Mouse (Mus musculus) layer of hippocampus, postnatal 36 days (tissue): ENCODE data around the gene Phldb3. TPM values are rescaled to one million over a fixed set of nuclear protein-coding genes. Genes with fewer than 3 reads are reported as not detected.
"Not testable (repeated sequence)": the region's sequence is repeated elsewhere in the genome, so short reads cannot be mapped to it uniquely, and the experiment has no call there.

ENCODE experiments used
- DNase-seq, 2 experiments: peaks; one replicate each; pipeline ENCODE4 v3.0.0; 2022
- total RNA-seq, 2 experiments: library from RNA; stranded (reverse); gene quantifications; 2 replicates each; pipeline ENCODE4 v1.2.3; 2021

Gene Phldb3
- total RNA-seq, 2 experiments from 2014 or later: 0.30 TPM; not detected in 1

DNA sequence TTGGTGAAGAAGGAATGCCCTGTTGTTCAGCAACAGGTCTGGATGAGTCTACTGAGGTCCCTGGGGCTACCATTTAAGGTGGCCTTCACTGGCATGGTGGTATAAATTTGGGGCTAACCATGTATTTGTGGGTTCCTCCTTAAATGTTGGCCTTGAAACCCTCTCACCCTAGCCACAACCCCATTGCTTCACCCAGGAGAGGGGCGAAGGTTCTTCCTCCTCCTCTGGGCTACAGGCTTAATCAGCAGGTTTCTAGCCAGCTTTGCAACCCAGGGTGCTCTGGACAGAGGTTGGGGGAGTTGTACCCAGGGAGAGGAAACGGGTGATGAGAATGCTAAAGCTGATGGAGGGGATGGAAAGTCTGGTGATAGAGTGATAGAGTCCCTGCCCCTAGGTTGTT, 15.1 kb upstream of the Phldb3 start:
- no peak for DNase-seq

DNA sequence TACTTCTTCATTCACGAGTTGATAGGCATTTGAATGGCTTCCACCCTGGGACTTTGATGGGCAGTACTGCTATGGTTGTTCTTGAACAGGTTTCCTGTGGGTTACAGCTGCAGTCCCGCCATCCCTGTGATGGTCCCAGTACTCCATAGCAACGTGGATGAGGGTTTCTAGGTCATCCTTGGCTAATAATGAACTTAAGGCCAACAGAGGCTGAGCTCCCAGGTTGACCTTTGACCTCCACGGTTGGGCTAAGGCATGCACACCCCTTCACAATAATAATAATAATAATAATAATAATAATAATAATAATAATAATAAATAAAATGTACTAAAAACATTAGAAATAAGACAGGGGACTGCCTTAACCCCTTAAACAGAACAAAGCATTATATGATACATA, 12.4 kb upstream of the Phldb3 start:
- no peak for DNase-seq

DNA sequence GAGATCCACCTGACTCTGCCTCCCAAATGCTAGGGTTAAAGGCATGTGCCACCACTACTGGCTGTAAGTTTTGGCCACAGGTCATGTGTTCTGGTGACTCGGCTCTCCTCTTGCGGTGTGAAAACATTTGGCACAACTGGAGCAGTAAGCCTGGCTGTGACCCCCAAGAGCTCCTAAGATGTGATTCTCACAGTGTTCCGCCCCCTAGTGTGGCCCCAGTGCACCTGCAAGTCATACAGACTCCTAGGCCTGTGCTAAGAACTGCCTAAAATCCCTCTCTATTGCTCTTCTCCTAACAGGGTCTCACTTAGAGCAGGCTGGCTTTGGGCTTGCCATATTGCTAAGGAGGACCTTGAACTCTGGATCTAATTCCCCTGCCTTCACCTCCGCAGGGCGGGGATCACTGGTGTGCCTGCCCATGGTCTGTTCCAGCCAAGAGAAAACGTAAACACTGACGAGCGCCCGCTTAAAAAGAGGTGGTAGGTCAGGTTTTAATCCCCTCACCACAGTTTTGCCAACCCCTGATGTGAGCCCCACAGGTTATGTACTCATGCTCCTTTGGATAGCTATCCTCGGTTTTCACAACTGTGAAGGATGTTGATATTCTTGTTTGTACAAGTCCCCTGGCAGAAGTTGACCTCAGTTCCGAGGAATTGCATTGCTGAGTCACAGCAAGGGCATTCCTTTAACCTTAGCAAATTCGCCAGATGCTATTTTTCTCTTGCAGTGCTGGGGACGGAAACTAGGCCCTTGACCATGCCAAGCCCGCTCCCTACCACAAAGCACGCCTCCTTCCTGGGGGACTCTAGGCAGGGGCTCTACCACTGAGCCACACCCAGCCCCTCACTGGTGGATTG, 11.1 kb upstream of the Phldb3 start:
- no peak for DNase-seq

DNA sequence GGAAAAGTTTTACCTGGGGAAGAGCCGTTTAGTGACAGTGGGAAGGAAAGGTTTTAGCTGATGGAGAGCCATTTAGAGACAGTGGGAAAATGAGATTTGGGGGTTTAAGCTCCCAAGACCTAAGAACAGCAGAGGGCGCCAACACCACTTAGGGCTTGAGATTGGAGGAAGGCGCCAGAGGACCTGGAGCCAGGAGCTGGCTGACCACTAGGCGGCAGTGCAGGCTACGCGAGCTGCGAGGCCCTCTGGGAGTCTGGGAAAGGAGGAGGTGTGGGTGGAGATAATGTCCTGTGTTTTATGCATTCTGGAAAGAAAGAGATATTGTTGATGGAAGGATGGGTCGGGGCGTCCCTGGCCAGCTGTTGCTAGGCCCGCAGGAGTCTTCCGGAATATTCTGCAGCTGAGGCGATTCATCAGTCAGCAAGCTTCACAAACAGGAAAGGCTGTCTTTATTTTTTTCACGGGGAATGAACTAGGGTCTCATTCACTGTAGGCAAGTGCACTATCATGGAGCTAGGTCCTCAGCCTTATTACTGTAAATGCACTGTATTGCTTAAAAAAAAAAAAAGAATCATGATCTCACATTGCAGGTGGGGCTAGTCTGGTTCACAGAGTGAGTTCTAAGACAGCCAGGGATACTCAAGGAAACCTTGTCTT, 9.5 kb upstream of the Phldb3 start:
- peak; percentile 96 for DNase-seq

DNA sequence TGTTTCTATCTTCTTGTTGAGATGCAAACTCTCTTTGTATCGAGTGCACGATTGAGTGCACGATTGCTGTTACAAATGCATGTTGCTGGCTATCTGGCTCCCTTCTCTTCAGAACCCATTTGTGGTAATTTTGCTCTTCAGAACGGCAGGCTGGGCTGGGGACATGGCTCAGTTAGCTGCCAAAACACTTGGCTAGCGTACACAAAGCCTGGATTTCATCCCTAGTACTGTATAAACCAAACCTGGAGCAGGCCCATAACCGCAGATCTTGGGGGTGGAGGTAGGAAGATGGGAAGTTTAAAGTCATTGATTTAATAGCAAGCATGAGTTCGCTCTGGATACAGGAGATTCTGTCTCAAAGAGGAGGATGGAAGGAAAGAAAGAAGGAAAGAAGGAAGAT, 5.0 kb upstream of the Phldb3 start:
- DNase-seq: peak in 1 of 2 experiments; percentile 11

DNA sequence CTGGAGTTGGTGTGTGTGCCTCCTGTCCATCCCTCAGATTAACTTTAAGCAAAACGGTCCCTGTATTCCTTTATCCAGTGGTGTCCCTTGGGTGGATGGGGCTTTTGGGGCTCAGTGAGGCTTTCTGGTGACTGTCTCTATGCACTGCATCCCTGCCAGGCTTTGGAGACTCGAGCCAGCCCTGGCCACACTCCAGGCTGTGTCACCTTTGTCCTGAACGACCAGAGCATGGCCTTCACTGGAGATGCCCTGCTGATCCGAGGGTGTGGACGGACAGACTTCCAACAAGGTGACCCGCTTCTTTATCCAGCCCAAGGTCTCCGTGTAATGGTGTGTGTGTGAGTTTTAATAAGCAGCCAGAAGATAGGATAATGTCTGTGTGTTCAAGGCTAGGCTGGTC, 4.5 kb upstream of the Phldb3 start:
- DNase-seq: no peak

DNA sequence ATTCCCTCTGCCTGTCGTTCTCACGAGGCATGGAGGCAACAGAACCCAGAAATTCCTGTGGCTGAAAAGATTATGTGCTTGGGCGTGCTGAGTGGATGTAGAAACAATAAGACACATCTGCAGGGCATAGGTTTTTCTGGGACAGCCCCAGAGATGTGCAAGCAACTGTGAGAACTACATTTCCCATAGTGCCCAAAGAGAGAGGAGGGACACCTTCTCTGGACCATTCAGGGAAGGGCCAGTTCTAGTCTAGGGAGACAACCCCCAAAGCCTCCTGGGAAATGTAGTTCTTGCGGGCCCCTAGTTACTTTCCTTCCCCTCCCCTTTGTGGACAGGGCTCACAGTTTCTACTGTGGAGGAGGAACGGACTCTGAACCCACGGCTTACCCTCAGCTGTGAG, 2.5 kb upstream of the Phldb3 start:
- peak; percentile 21 to 27 for DNase-seq

DNA sequence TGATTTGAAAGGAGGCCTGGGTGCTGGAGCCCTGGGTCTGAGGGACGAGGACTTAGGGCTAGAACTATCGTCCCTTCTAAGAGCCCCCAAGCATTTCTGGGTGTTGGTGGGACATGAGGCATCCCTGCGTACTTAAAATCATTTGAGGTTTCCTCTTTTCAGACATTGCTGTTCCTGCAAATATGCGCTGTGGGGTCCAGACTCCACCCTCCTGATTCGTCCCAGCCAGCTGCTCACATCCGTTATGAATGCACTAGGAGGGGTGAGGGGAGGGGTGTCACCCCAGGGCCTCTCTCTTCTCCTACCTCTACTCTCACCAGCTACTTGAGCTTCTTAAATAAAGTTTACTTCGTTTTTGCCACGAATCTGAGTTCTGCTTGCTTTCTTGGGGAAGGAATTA, 2.0 kb upstream of the Phldb3 start:
- DNase-seq: no peak

DNA sequence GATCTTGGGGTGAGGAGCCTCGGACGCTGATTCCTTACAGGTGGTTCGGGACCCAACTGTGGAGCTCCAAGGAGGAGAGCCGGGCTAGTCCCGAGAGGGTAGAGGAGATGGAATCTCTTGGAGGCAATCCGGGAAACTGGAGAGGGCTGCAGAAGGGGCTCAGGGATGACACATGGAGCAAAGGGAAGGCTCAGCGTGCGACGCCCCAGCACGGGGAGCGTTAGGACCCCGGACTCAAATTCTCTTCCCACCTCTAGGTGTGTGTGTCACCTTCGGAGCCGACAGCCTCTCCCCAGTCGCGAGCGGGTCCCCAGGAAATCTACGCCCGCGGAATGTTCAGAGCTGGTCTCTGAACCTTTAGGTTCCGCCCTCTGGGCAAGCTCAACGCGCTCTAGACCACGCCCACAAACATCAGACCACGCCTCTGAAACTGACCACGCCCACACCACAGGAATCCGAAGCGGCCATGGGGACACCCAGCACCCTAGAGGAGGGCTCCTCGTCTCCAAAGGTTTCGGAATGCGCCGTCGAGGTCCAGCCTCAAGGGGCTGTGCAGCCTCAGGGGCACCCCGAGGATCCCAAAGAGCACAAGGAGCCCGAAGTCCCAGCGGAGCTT, 424 bp downstream of the Phldb3 start:
- DNase-seq: peak; percentile 46 to 48

DNA sequence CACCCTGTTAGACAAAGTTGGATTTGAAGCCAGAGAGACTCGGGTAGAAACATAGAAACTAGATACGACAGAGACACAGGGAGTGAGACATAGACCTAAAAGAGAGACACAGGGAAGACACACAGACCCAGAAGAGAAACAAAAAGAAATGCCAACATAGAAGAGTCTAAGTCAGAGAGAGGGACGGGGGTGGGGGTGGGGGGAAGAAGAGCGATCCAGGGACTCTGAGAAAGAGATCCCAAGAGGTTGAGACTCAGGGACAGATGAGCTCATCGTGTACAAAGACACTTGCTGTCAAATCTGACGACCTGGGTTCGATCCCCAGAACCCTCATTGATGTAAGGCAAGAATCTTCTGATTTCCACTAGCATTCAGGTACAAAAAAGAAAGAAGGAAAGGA, 1.1 kb downstream of the Phldb3 start:
- no peak for DNase-seq

DNA sequence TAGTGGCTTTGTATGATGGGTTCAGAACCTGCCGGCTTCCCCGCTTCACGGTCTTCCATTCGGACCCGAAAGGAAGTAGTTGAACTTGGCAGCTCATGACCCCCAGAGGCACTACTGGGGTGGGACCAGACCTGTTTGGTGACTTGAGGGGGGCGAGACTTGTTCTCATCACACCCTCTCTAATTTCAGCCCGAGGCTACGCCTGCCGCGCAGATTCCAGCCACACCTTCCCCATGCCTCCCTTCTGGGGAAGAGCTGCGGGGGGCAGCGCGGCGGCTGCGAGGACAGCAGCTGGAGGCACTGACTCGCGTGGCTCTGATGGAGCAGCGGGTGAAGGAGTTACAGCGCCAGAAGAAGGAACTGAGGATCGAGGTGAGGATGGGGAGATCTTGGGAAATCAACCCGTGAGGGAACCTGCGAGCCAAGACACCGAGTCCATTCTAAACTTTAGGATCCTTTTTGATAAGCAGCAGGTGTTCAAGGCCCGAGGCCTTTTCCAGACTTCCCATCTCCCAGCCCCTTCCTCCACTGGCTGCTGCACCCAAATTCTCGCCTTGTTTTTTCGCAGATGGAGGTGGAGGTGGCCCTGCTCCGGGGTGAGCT, 1.8 kb downstream of the Phldb3 start:
- DNase-seq: no peak

DNA sequence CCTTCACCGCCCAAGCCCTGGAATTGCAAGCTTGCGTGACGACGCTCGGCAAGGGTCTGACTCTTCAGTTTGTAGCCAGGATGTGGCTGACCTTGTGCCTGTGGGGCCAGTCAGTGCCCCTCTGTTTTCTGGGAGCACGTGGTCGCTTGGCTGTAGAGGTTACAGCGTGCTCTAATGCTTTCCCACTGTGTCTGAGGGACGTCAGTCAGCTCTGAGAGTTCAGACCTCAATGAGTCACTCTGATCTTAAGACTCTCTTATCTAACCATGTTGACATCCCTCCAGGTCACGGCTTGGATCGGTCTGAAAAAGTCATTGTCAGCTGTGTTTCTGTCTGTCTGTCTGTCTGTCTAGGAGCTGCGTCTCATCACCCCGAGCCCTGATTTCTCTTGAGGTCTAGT, 4.3 kb downstream of the Phldb3 start:
- DNase-seq: no peak

DNA sequence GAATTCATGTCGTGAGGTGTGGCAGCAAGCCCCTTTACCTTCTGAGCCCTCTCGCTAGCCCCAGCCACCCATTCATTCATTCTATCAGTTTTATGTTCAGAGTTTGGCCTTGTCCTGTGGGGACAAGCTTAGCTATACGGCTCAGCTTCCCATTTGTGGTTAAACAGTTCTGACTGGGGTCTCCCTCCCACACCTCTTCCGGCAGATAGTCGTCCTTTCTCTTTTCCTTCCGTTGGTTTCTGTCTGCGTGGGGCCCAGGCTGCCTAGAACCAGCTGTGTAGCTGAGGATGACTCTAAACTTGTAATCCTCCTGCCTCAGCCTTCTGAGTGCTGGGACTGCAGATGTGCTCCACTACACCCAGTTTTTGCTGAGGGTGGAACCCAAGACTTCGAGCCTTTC, 7.2 kb downstream of the Phldb3 start:
- DNase-seq: no peak

DNA sequence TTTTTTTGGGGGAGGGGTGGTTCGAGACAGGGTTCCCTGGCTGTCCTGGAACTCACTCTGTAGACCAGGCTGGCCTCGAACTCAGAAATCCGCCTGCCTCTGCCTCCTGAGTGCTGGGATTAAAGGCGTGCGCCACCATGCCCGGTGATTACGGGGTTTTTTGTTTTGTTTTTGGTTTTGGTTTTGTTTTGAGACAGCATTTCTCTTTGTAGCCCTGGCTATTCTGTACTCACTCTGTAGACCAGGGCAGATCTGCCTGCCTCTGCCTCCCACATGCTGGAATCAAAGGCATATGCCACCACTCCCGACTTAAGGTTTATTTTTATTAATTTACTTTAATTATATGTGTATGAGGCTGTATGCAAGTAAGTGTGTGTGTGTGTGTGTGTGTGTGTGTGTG, 7.8 kb downstream of the Phldb3 start:
- DNase-seq: not testable (repeated sequence)

DNA sequence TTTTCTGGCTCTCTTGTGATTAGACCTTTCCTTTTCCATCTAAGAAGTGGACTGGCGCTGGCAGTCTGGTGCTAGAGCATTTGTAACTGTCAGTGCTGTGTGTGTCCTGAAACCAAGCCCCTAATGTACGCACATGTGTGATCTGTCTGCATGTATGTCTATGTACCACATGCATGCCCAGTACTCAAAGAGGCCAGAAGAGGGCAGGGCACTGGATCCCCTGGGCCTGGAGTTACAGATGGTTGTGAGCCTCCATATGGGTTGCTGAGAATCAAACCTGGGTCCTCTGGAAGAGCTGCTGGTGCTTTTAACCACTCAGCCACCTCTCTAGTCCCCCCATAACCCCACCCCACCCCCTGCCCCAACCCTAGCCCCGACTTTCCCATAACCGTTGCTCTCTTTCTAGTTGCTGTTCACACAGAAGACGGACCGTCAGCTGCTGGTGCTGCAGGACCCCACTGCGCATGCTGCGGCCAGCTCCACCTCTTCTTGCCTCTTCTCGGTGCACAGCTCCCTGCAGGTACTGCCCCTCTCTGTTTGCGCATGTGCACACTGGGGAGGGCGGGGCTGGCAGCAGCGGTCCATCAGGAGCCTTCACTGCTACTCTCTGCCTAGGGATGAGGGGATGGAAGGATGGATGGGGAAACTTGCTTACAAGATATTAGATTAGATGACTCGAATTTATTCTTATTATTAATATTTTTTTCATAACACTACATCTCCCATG, 9.3 kb downstream of the Phldb3 start:
- no peak for DNase-seq

DNA sequence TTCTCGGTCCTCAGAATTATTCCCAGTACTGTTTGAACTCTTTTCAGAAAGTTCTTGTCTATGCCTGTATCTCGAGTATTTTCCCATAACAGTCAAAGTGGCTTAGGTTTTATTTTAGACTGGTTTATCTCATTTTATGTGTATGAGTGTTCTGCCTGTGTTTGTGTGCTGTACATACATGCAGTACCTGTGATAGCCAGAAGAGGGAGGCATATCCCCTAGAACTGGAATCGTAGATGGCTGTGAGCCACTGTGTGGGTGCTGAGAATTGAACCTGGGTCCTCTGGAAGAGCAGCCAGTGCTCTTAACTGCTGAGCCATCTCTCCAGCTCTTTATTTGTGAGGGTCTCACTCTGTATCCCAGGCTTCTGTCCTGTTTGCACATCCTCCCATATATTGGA, 10.6 kb downstream of the Phldb3 start:
- DNase-seq: no peak

DNA sequence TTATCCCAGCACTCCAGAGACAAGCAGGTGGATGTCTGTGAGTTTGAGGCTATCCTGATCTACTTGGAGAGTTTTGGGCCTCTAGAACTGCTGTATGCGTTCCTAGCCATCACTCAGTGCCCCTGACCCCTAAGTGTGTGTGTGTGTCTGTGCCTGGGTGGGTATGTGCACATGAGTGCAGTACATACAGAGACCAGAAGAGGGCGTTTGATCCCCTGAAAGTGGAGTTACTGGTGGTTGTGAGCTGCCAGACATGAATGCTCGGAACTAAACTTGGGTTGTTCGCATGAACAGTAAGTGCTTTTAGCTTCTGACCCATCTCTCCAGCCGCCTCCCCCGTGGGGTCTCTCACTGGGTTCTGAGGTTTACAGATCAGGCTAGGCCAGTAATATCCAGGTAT, 12.4 kb downstream of the Phldb3 start:
- no peak for DNase-seq

DNA sequence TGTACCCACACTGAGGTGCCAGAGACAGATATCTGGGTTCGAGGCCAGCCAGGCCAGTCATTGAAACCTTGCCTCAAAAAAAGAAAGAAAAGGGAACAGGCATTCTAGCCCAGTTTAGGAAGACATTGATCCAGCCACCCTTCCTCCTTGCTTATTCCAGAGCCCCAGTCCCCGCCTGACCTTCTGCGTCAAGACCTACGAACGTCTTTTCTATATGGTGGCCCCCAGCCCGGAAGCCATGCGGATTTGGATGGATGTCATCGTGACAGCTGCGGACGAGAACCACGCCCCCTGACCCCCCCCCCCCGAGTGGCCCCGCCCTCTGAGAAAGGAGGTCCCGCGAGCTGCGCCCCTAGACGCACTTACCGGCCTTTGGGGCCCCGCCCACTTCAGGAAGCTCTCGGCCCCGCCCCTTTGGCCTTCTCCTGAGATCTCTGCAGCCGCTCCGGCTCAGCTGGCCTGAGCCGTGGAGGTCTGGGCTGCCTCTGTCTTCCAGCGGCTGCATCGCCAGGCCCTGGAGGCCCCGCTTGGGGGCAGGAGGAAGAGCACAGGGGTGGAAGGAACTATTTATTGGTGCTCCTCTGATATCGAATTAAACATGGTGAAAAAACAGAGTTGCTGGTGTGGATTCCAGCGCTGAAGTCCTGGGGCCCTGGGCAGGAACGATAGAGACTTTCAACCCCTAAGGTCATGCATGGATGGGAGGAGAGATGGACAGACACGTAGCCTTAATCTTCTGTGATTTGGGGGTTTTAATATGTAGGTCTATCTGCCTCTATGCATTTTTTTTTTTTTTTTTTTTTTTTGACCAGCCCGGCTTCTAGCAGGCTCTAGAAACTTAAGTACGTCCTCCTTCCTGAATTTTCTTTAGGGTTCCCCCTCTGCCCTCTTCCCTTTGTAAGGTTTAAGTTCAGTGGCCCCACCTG, 18.4 kb downstream of the Phldb3 start:
- peak; percentile 23 to 43 for DNase-seq

DNA sequence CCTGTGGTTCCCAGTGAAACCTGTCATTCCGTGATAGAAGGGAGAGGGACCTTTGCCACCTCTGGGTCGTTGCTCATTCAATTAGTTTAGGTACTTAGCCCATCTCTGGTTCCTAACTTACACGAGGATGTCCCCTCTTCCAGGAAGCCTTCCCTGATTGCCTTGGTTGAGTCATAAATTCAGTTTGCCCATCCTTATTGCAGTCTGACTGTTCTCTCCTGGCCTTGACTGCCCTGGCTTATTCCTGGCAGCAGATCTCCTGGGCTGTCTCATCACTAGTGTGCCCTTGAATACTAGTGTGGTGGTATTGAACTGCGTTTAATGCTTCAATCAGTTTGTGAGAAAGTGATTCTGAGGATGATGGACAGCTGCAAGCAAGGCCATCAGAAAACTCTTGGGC, 19.1 kb downstream of the Phldb3 start:
- no peak for DNase-seq

DNA sequence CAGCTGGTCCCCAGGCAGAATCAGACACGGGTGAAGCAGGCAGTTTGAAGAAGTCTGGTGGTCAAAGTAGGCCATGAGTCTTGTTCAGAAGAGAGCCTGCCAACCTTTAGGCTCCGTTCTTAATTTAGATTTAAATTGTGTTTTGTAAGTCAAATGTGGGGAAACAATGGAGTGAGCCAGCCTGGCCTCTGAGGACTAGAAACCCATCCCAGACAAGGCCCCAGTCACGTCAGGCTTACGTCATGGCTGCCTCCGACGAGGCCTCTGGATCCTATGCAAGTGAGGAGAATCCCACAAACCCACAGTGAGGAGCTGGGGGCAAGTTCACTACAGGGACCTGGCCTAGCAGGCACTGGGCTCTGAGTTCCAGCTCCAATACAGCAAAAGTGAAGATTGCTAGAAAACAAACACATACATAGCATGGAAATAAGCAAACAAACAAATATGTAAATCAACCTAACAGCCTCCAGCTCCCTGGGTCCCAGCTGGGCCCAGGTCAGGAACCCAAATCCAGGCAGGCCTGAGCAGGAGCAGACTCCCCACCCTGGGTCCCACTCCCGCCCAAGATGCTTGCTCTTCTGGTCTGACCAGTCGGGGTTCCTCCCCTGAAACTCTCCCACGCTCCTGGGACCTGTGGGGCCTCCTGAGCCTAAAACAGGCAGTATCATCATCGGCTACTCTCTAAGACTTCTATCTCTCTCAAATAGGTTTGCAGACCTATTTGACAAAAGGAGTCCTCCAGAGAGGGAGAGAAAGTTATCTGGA, 19.7 kb downstream of the Phldb3 start:
- DNase-seq: no peak

DNA sequence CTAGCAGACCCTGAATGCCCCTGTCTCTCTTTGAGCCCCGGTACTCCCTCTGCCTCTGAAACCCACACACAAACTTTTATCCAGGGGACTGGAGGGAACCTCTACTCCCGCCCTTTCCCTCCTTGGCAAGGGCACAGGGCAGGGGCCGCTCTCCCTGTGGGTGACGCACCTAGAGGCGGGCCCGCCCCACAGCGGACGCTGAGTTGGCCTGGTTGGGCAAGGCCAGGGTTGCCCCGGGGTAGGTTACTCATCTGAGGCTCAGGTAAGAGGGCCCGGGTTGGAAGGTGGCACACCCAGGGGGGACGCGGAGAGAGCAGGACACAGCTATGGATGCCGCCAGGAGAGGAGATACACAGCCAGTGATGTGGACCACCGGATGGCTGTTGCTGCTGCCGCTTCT, 25.7 kb downstream of the Phldb3 start, which contains the start of gene Lypd3:
Gene Lypd3, plus strand, starts transcription at position 287 of the 400 bp plus-strand sequence.
- DNase-seq: no peak
